Comparison of ENCODE assay signal across 9 mouse cellular contexts in genomic region chr2:129393524-129393923, GRCm38 (mm10). TPM values are rescaled to one million over a fixed set of nuclear protein-coding genes. Genes with fewer than 3 reads are reported as not detected.
A peak's percentile ranks its signal among the peaks of the same experiment; 100 is the strongest.
DNase-seq lines count a peak whose midpoint lies in the region; ATAC-seq and TF ChIP-seq lines count a peak whose summit lies in the region.
"Had no signal": no experiment of that assay in that cellular context is flagged by ENCODE, and none has a peak within 500 bp of the region (broad histone marks: within the 10 kb centered on the region; RNA-seq: fewer than 3 reads in every experiment).

No protein-coding gene starts in this region.

- TF ChIP-seq POLR2A in brain, embryonic 14.5 days (IDR thresholded peaks at IDR 0.05; ENCODE audit: borderline replicate concordance, extremely low read depth, insufficient read depth, insufficient read length, poor library complexity, severe bottlenecking): no peak

- peak; percentile 56; the same call in 1 of the 2 replicates for TF ChIP-seq CTCF in brain, embryonic 14.5 days (IDR thresholded peaks at IDR 0.05; ENCODE audit: borderline replicate concordance, extremely low read depth, insufficient read depth, insufficient read length)
- peak; percentile 68 for TF ChIP-seq CTCF in lung, embryonic 14.5 days (IDR thresholded peaks at IDR 0.05; ENCODE audit: low read depth)

- no peaks in the 10 kb centered on the region for H3K36me3 ChIP-seq in lung, embryonic 14.5 days (ENCODE audit: insufficient read depth)
- no peaks in the 10 kb centered on the region for H3K36me3 ChIP-seq in midbrain, embryonic 15.5 days (replicated peaks)

- no peaks in the 10 kb centered on the region for H3K9me3 ChIP-seq in lung, embryonic 14.5 days (ENCODE audit: low read depth, low read length)
- no peaks in the 10 kb centered on the region for H3K9me3 ChIP-seq in midbrain, embryonic 15.5 days

- 22% methylated on average over 6 of the region's 6 CpGs for WGBS in lung, embryonic 14.5 days
- WGBS in midbrain, embryonic 15.5 days: 33% methylated on average over 6 of the region's 6 CpGs

- H3K27ac ChIP-seq in lung, embryonic 14.5 days (ENCODE audit: low read depth): no peak overlapping the region
- H3K27ac ChIP-seq in midbrain, embryonic 15.5 days: no peak overlapping the region
- H3K27ac ChIP-seq: macrophage had no signal

- H3K4me2 ChIP-seq in lung, embryonic 14.5 days: no peak overlapping the region
- no peak overlapping the region for H3K4me2 ChIP-seq in midbrain, embryonic 15.5 days

- H3K4me1 ChIP-seq in lung, embryonic 14.5 days (ENCODE audit: insufficient read depth): no peaks in the 10 kb centered on the region
- no peaks in the 10 kb centered on the region for H3K4me1 ChIP-seq in midbrain, embryonic 15.5 days

- no peak overlapping the region for H3K4me3 ChIP-seq in lung, embryonic 14.5 days (ENCODE audit: low read depth, low read length)
- no peak overlapping the region for H3K4me3 ChIP-seq in midbrain, embryonic 15.5 days

- intact Hi-C loops in left cerebral cortex, postnatal 4 days (cut with DNase I): no loop called here

- H3K27me3 ChIP-seq in lung, embryonic 14.5 days (ENCODE audit: insufficient read depth, low read length): no peaks in the 10 kb centered on the region
- H3K27me3 ChIP-seq in midbrain, embryonic 15.5 days (replicated peaks): no peaks in the 10 kb centered on the region

- ATAC-seq in lung, embryonic 14.5 days (ENCODE audit: insufficient read depth): no peak
- ATAC-seq in midbrain, embryonic 15.5 days (replicated peaks): no peak

- DNase-seq in adrenal gland, adult (ENCODE audit: inconsistent age in 2 of 2, low spot score in 1 of 2): peak; percentile 14 to 70
- no peak for DNase-seq in adrenal gland, postnatal 4 days (ENCODE audit: low spot score in 2 of 2)
- DNase-seq in left cerebral cortex, postnatal 4 days: peak; percentile 21
- no peak for DNase-seq in left cerebral cortex, adult 18-20 months (ENCODE audit: low spot score in 2 of 2)
- DNase-seq in brain, embryonic 14.5 days (ENCODE audit: low read depth): peak; percentile 8
- peak; percentile 44 for DNase-seq in lung, embryonic 14.5 days
- no peak for DNase-seq in ovary, postnatal 10 days (ENCODE audit: low spot score)

- H3K9ac ChIP-seq in lung, embryonic 14.5 days: no peak overlapping the region
- no peak overlapping the region for H3K9ac ChIP-seq in midbrain, embryonic 15.5 days

RNA-seq across cellular contexts. Expression of gene Il1b, which starts 22.6 kb away (rescaled TPM):
- under 1 TPM; 0.23 to 0.67 TPM for total RNA-seq in adrenal gland, postnatal 4 days (2021)
- total RNA-seq in left cerebral cortex, postnatal 4 days (2021): under 1 TPM in 1 of 2 experiments, not detected in 1; 0.60 TPM
- total RNA-seq in left cerebral cortex, adult 18-20 months (2021): under 1 TPM in 1 of 2 experiments, not detected in 1; 0.33 TPM
- polyA plus RNA-seq in brain, embryonic 14.5 days (2012; rRNA removed): 0.10 TPM in 1 of 2 replicates, not detected in the other
- polyA plus RNA-seq in lung, embryonic 14.5 days (2014; fragmentation: Nextera tagmentation; extraction: Ambion mirVana): not detected in 2 replicates
- polyA plus RNA-seq in midbrain, embryonic 15.5 days (2015; fragmentation: Nextera tagmentation; extraction: Ambion mirVana): not detected in 2 replicates

Comparison
In these comparisons a context has a peak if more than half of its experiments do, and no peak if none do; other contexts are left out.
1. DNase-seq: peak in adrenal gland, adult (2 of 2), left cerebral cortex, postnatal 4 days (single experiment), brain, embryonic 14.5 days (single experiment) and lung, embryonic 14.5 days (single experiment); none in adrenal gland, postnatal 4 days (0 of 2), left cerebral cortex, adult 18-20 months (0 of 2) and ovary, postnatal 10 days (single experiment).